Mouse (Mus musculus) hindbrain, embryonic 11.5 days (tissue): ENCODE data around the gene Krt10. TPM values are rescaled to one million over a fixed set of nuclear protein-coding genes. Genes with fewer than 3 reads are reported as not detected.

Source experiments
- ATAC-seq: fragments of 200-750 bp; cut with Nextera tagmentation; 2 replicates; pipeline ENCODE4 v1.8.0; 2017; ENCODE audit warnings: mild to moderate bottlenecking, moderate TSS enrichment, moderate library complexity; ENCODE audit not compliant: low FRiP score
- DNase-seq: peaks from one replicate; pipeline ENCODE4 v3.0.0-alpha.2; 2015; ENCODE audit warnings: low spot score
- H3K27ac ChIP-seq: fragments of 300-500 bp; sonication (generic); 2 replicates; pipeline ENCODE4 v1.5.1; 2014; ENCODE audit warnings: mild to moderate bottlenecking, low read depth, low read length
- H3K27me3 ChIP-seq: fragments of 300-500 bp; sonication (generic); 2 replicates; pipeline ENCODE4 v1.6.1; 2014; ENCODE audit warnings: mild to moderate bottlenecking, low read length, moderate library complexity, mixed read lengths; ENCODE audit not compliant: control insufficient read depth, insufficient read depth
- H3K36me3 ChIP-seq: fragments of 300-500 bp; sonication (generic); 2 replicates; pipeline ENCODE4 v1.6.1; 2014; ENCODE audit warnings: mild to moderate bottlenecking, low read length, moderate library complexity, mixed read lengths; ENCODE audit not compliant: control insufficient read depth, insufficient read depth
- H3K4me1 ChIP-seq: fragments of 300-500 bp; sonication (generic); replicated peaks from 2 replicates; pipeline ENCODE4 v1.6.1; 2014; ENCODE audit warnings: low read length, mixed read lengths; ENCODE audit not compliant: control insufficient read depth, insufficient read depth
- H3K4me2 ChIP-seq: fragments of 300-500 bp; sonication (generic); replicated peaks from 2 replicates; pipeline ENCODE4 v1.6.1; 2014; ENCODE audit warnings: mild to moderate bottlenecking, low read depth, low read length
- H3K4me3 ChIP-seq: fragments of 300-500 bp; sonication (generic); 2 replicates; pipeline ENCODE4 v1.5.1; 2014; ENCODE audit warnings: low read depth, low read length
- H3K9ac ChIP-seq: fragments of 300-500 bp; sonication (generic); 2 replicates; pipeline ENCODE4 v1.6.1; 2014; ENCODE audit warnings: low read depth, low read length
- H3K9me3 ChIP-seq: fragments of 300-500 bp; sonication (generic); 2 replicates; pipeline ENCODE4 v1.6.1; 2016; ENCODE audit warnings: low read length; ENCODE audit not compliant: control insufficient read depth
- WGBS: fragments of 180-500 bp; shearing (Covaris S2); extraction: QIAGEN DNeasy Blood & Tissue Kit; methylation state at CpG from one replicate; pipeline ENCODE4 v1.1.7; 2014; 5-methylcytosine and 5-hydroxymethylcytosine counted together
- polyA plus RNA-seq: library from polyadenylated mRNA; unstranded; fragments of >200 nt; fragmentation: Nextera tagmentation; extraction: Ambion mirVana; gene quantifications from 2 replicates; pipeline ENCODE4 v1.2.1, GENCODE M21; 2014

The Krt10 gene
- polyA plus RNA-seq, 1 experiment from 2014 or later: 35.1 TPM

DNA sequence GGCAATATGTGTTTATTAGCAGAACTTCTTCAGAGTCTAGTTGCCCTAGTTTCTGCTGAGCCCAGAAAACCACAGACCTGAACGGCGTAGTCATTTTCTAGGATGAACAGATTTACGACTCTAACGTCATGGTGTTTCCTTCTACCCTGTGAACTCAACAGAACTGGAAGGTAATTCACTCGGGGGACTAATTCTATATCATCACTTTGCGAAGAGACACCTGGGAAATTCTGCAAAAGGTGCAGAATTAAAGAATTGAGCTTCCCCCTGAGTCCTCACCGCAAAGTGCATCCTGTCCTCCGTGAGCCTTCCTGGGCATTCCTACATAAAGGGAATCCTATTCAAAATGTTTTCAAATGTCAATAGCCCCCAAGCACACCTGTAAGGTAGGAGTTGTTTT is 27.7 kb downstream of the Krt10 start:
- no peaks in the 10 kb centered on the region for H3K4me1 ChIP-seq
- H3K4me2 ChIP-seq: no peak overlapping the region
- H3K36me3 ChIP-seq: no peaks in the 10 kb centered on the region
- ATAC-seq (no peak), DNase-seq (no peak)
- no peak overlapping the region for H3K4me3 ChIP-seq
- H3K27me3 ChIP-seq: no peaks in the 10 kb centered on the region
- WGBS: 88% methylated on average over 8 of the region's 8 CpGs
- H3K9me3 ChIP-seq: no peaks in the 10 kb centered on the region
- H3K27ac ChIP-seq: no peak overlapping the region
- H3K9ac ChIP-seq: no peak overlapping the region

- no peak for ATAC-seq
- Histone ChIP-seq H3K9me3 (no peaks in the 10 kb centered on the region), H3K36me3 (no peaks in the 10 kb centered on the region), H3K27ac (no peak within 1 kb of the TSS), H3K27me3 (peaks cover 2% of the 10 kb centered on the region; the same call in 1 of the 2 replicates), H3K4me1 (no peaks in the 10 kb centered on the region), H3K4me2 (no peak within 1 kb of the TSS), H3K9ac (no peak within 1 kb of the TSS), H3K4me3 (no peak within 1 kb of the TSS)
- 81% methylated on average over 12 of the region's 12 CpGs for WGBS
- no peak for DNase-seq
Measured at GRCm38 (mm10) chr11:99351004-99351403, 38.2 kb downstream of the Krt10 start, which contains the start of gene Krt27. TSS of gene Krt27 (minus strand) at chr11:99351104.

- H3K4me2 ChIP-seq: no peak overlapping the region
- peak; percentile 75 for DNase-seq
- H3K27me3 ChIP-seq: no peaks in the 10 kb centered on the region
- no peak overlapping the region for H3K4me3 ChIP-seq
- no peaks in the 10 kb centered on the region for H3K4me1 ChIP-seq
- no peak overlapping the region for H3K9ac ChIP-seq
- peak overlapping the region; percentile 24; the same call in 1 of the 2 replicates for H3K27ac ChIP-seq
- H3K36me3 ChIP-seq: no peaks in the 10 kb centered on the region
- no peaks in the 10 kb centered on the region for H3K9me3 ChIP-seq
- 40% methylated on average over 11 of the region's 11 CpGs for WGBS
- peak; percentile 63; the same call in 1 of the 2 replicates for ATAC-seq
Measured at GRCm38 (mm10) chr11:99339299-99339847, 49.8 kb downstream of the Krt10 start.

- ATAC-seq: no peak
- Histone ChIP-seq H3K9ac (no peak within 1 kb of the TSS), H3K4me2 (no peak within 1 kb of the TSS), H3K27me3 (no peaks in the 10 kb centered on the region), H3K9me3 (no peaks in the 10 kb centered on the region), H3K4me1 (no peaks in the 10 kb centered on the region), H3K36me3 (no peaks in the 10 kb centered on the region), H3K27ac (no peak within 1 kb of the TSS), H3K4me3 (no peak within 1 kb of the TSS)
- 91% methylated on average over 11 of the region's 11 CpGs for WGBS
- DNase-seq: no peak
Measured at GRCm38 (mm10) chr11:99337866-99338265, 51.3 kb downstream of the Krt10 start, which contains the start of gene Krt26. TSS of gene Krt26 (minus strand) at chr11:99337966.

Other genes with a start within 250 kb of the Krt10 start
- gene Ccr7, start 234.3 kb downstream of the Krt10 start, polyA plus RNA-seq: 0.17 and 0.31 TPM in 2 replicates
- 217 and 219 TPM in 2 replicates for gene Smarce1, start 158.3 kb downstream of the Krt10 start, polyA plus RNA-seq
- 0.67 and 0.80 TPM in 2 replicates for gene Krt222, start 145.3 kb downstream of the Krt10 start, polyA plus RNA-seq
- 0.10 TPM in 1 of 2 replicates, not detected in the other for gene Krt24, start 104.1 kb downstream of the Krt10 start, polyA plus RNA-seq
- not detected in 2 replicates for gene Krt25, start 66.4 kb downstream of the Krt10 start, polyA plus RNA-seq
- gene Krt26, start 51.4 kb downstream of the Krt10 start, polyA plus RNA-seq: 0.12 and 0.24 TPM in 2 replicates
- not detected in 2 replicates for gene Krt27, start 38.3 kb downstream of the Krt10 start, polyA plus RNA-seq
- gene Krt28, start 14.5 kb downstream of the Krt10 start, polyA plus RNA-seq: 0.39 and 0.60 TPM in 2 replicates
- gene Krt12, start 32.9 kb upstream of the Krt10 start, polyA plus RNA-seq: not detected in 2 replicates
- 0.42 and 0.48 TPM in 2 replicates for gene Krt20, start 48.8 kb upstream of the Krt10 start, polyA plus RNA-seq
- not detected in 2 replicates for gene Krt23, start 103.8 kb upstream of the Krt10 start, polyA plus RNA-seq
- not detected in 2 replicates for gene Krt39, start 132.0 kb upstream of the Krt10 start, polyA plus RNA-seq
- gene Krt40, start 153.8 kb upstream of the Krt10 start, polyA plus RNA-seq: not detected in 2 replicates
- gene Krtap3-3, start 161.5 kb upstream of the Krt10 start, polyA plus RNA-seq: not detected in 2 replicates
- gene Krtap3-2, start 167.5 kb upstream of the Krt10 start, polyA plus RNA-seq: not detected in 2 replicates
- not detected in 2 replicates for gene Gm11939, start 170.1 kb upstream of the Krt10 start, polyA plus RNA-seq
- not detected in 2 replicates for gene Krtap3-1, start 177.3 kb upstream of the Krt10 start, polyA plus RNA-seq
- gene Krtap1-5, start 191.7 kb upstream of the Krt10 start, polyA plus RNA-seq: not detected in 2 replicates
- gene Krtap1-4, start 194.3 kb upstream of the Krt10 start, polyA plus RNA-seq: not detected in 2 replicates
- gene Krtap1-3, start 202.0 kb upstream of the Krt10 start, polyA plus RNA-seq: not detected in 2 replicates
- not detected in 2 replicates for gene Krtap9-3, start 208.7 kb upstream of the Krt10 start, polyA plus RNA-seq
- gene Gm11938, start 213.9 kb upstream of the Krt10 start, polyA plus RNA-seq: not detected in 2 replicates
- not detected in 2 replicates for gene Gm11937, start 220.8 kb upstream of the Krt10 start, polyA plus RNA-seq
- gene Krtap2-4, start 225.5 kb upstream of the Krt10 start, polyA plus RNA-seq: not detected in 2 replicates
- not detected in 2 replicates for gene Gm11562, start 231.1 kb upstream of the Krt10 start, polyA plus RNA-seq
- gene Krtap4-1, start 238.9 kb upstream of the Krt10 start, polyA plus RNA-seq: not detected in 2 replicates
- not detected in 2 replicates for gene Krtap4-2, start 245.7 kb upstream of the Krt10 start, polyA plus RNA-seq